10 mouse cellular contexts compared by ENCODE assay signal in genomic region chr10:37077741-37078140, GRCm38 (mm10).
DNase-seq lines count a peak whose midpoint lies in the region; ATAC-seq and TF ChIP-seq lines count a peak whose summit lies in the region.
"Had no signal": no experiment of that assay in that cellular context is flagged by ENCODE, and none has a peak within 500 bp of the region (broad histone marks: within the 10 kb centered on the region; RNA-seq: fewer than 3 reads in every experiment).

No protein-coding gene starts in this region.

- H3K4me2 ChIP-seq in forebrain, embryonic 16.5 days (ENCODE audit: low read length), result no peak overlapping the region
- H3K4me2 ChIP-seq in kidney, embryonic 16.5 days (replicated peaks; ENCODE audit: low read depth, low read length), result no peak overlapping the region
- no peak overlapping the region for H3K4me2 ChIP-seq in heart, postnatal 0 days (ENCODE audit: low read depth, low read length)
- H3K4me2 ChIP-seq in midbrain, embryonic 12.5 days (replicated peaks), result no peak overlapping the region

- no peak overlapping the region for H3K9ac ChIP-seq in forebrain, embryonic 16.5 days (replicated peaks; ENCODE audit: low read depth, low read length)
- H3K9ac ChIP-seq in kidney, embryonic 16.5 days (replicated peaks; ENCODE audit: low read length), result no peak overlapping the region
- H3K9ac ChIP-seq in heart, postnatal 0 days (replicated peaks; ENCODE audit: low read depth, low read length), result no peak overlapping the region
- H3K9ac ChIP-seq in midbrain, embryonic 12.5 days (replicated peaks), result no peak overlapping the region

- H3K27me3 ChIP-seq in forebrain, embryonic 10.5 days (ENCODE audit: poor library complexity, severe bottlenecking), result no peaks in the 10 kb centered on the region
- no peaks in the 10 kb centered on the region for H3K27me3 ChIP-seq in forebrain, embryonic 16.5 days (replicated peaks; ENCODE audit: control insufficient read depth, insufficient read depth, low read length)
- H3K27me3 ChIP-seq in kidney, embryonic 16.5 days (ENCODE audit: insufficient read depth, low read length), result no peaks in the 10 kb centered on the region
- H3K27me3 ChIP-seq in heart, postnatal 0 days (ENCODE audit: control insufficient read depth, insufficient read depth, low read length), result no peaks in the 10 kb centered on the region
- no peaks in the 10 kb centered on the region for H3K27me3 ChIP-seq in midbrain, embryonic 12.5 days
- H3K27me3 ChIP-seq: megakaryocyte, embryonic 14.5 days had no signal

- H3K4me1 ChIP-seq in forebrain, embryonic 10.5 days, result peaks cover 30% of the 10 kb centered on the region
- H3K4me1 ChIP-seq in forebrain, embryonic 16.5 days (replicated peaks; ENCODE audit: control insufficient read depth, insufficient read depth, low read length), result peaks cover 5% of the 10 kb centered on the region
- H3K4me1 ChIP-seq in kidney, embryonic 16.5 days (ENCODE audit: insufficient read depth, low read length), result peaks cover 17% of the 10 kb centered on the region
- peaks cover 12% of the 10 kb centered on the region for H3K4me1 ChIP-seq in heart, postnatal 0 days (ENCODE audit: control insufficient read depth, insufficient read depth)
- H3K4me1 ChIP-seq in midbrain, embryonic 12.5 days, result peaks cover 19% of the 10 kb centered on the region
- H3K4me1 ChIP-seq: megakaryocyte, embryonic 14.5 days had no signal

- no peak for ATAC-seq in forebrain, embryonic 16.5 days
- no peak for ATAC-seq in kidney, embryonic 16.5 days (ENCODE audit: low FRiP score, low TSS enrichment)
- ATAC-seq in heart, postnatal 0 days (ENCODE audit: insufficient read depth, low read depth), result no peak
- ATAC-seq in midbrain, embryonic 12.5 days (ENCODE audit: low FRiP score, low read depth), result 0 out of 2 replicates have a peak, but pooled peaks have one; percentile 16
- ATAC-seq: inflammation-experienced regulatory T-cells, adult 6 months had no signal

- no peaks in the 10 kb centered on the region for H3K36me3 ChIP-seq in forebrain, embryonic 10.5 days (replicated peaks)
- H3K36me3 ChIP-seq in forebrain, embryonic 16.5 days (ENCODE audit: control insufficient read depth, insufficient read depth), result no peaks in the 10 kb centered on the region
- H3K36me3 ChIP-seq in kidney, embryonic 16.5 days (ENCODE audit: insufficient read depth, low read length), result no peaks in the 10 kb centered on the region
- H3K36me3 ChIP-seq in heart, postnatal 0 days (replicated peaks; ENCODE audit: control insufficient read depth, insufficient read depth, low read length), result no peaks in the 10 kb centered on the region
- no peaks in the 10 kb centered on the region for H3K36me3 ChIP-seq in midbrain, embryonic 12.5 days

- 85% methylated on average over 2 of the region's 2 CpGs for whole genome bisulfite sequencing in forebrain, embryonic 10.5 days
- 92% methylated on average over 2 of the region's 2 CpGs for WGBS in forebrain, embryonic 16.5 days
- WGBS in kidney, embryonic 16.5 days, result 91% methylated on average over 2 of the region's 2 CpGs
- WGBS in heart, postnatal 0 days, result 82% methylated on average over 2 of the region's 2 CpGs
- WGBS in midbrain, embryonic 12.5 days, result 91% methylated on average over 2 of the region's 2 CpGs

- H3K27ac ChIP-seq in forebrain, embryonic 10.5 days, result peak overlapping the region; percentile 72
- no peak overlapping the region for H3K27ac ChIP-seq in forebrain, embryonic 16.5 days (ENCODE audit: low read length)
- peak overlapping the region; percentile 77 for H3K27ac ChIP-seq in kidney, embryonic 16.5 days (ENCODE audit: low read length)
- peak overlapping the region; percentile 63 for H3K27ac ChIP-seq in heart, postnatal 0 days (ENCODE audit: low read depth)
- peak overlapping the region; percentile 66 for H3K27ac ChIP-seq in midbrain, embryonic 12.5 days (replicated peaks)

- no peak overlapping the region for H3K4me3 ChIP-seq in forebrain, embryonic 10.5 days
- H3K4me3 ChIP-seq in forebrain, embryonic 16.5 days (replicated peaks; ENCODE audit: low read length), result no peak overlapping the region
- H3K4me3 ChIP-seq in kidney, embryonic 16.5 days (ENCODE audit: low read length), result no peak overlapping the region
- no peak overlapping the region for H3K4me3 ChIP-seq in heart, postnatal 0 days (ENCODE audit: low read depth, low read length)
- H3K4me3 ChIP-seq in midbrain, embryonic 12.5 days, result no peak overlapping the region
- H3K4me3 ChIP-seq: megakaryocyte, embryonic 14.5 days had no signal

- DNase-seq in forebrain, embryonic 10.5 days (ENCODE audit: extremely low spot score, low spot score), result no peak
- DNase-seq in kidney, postnatal 14 days, result no peak
- no peak for DNase-seq in heart, postnatal 0 days (ENCODE audit: low spot score)
- DNase-seq in embryo, embryonic 10 days (ENCODE audit: low spot score), result no peak
- DNase-seq in T-cell, adult 2 months (ENCODE audit: low spot score), result no peak

- no peak for TF ChIP-seq EP300 in heart, postnatal 0 days (IDR thresholded peaks at IDR 0.05; ENCODE audit: low read depth)

- no peak for TF ChIP-seq CTCF in heart, postnatal 0 days (IDR thresholded peaks at IDR 0.05; ENCODE audit: low read depth)

- no peaks in the 10 kb centered on the region for H3K9me3 ChIP-seq in forebrain, embryonic 10.5 days
- no peaks in the 10 kb centered on the region for H3K9me3 ChIP-seq in forebrain, embryonic 16.5 days (ENCODE audit: control insufficient read depth, low read length)
- H3K9me3 ChIP-seq in kidney, embryonic 16.5 days (ENCODE audit: low read length), result no peaks in the 10 kb centered on the region
- H3K9me3 ChIP-seq in heart, postnatal 0 days (replicated peaks; ENCODE audit: control insufficient read depth, low read length), result no peaks in the 10 kb centered on the region
- no peaks in the 10 kb centered on the region for H3K9me3 ChIP-seq in midbrain, embryonic 12.5 days
- H3K9me3 ChIP-seq: megakaryocyte, embryonic 14.5 days had no signal
